Mouse (Mus musculus): ENCODE data around the gene Isy1.
"Not testable (repeated sequence)": the region's sequence is repeated elsewhere in the genome, so short reads cannot be mapped to it uniquely, and the experiment has no call there.

Gene Isy1

GRCm38 (mm10) chr6:87779174-87780165 lies 59.1 kb downstream of the Isy1 start:
- no peak for DNase-seq (ENCODE audit: extremely low read depth, low read depth, low spot score)

- no peak for DNase-seq (ENCODE audit: extremely low read depth, low read depth, low spot score)
Measured at GRCm38 (mm10) chr6:87778294-87779173, 60.1 kb downstream of the Isy1 start.

- no peak for DNase-seq (ENCODE audit: extremely low read depth, low read depth, low spot score)
Measured at GRCm38 (mm10) chr6:87777842-87778241, 60.8 kb downstream of the Isy1 start, which contains the start of gene Gp9. TSS of gene Gp9 (plus strand) at chr6:87778072.

- no peak for DNase-seq (ENCODE audit: extremely low read depth, low read depth, low spot score)
Measured at GRCm38 (mm10) chr6:87776663-87777062, 61.9 kb downstream of the Isy1 start.

- no peak for DNase-seq (ENCODE audit: extremely low read depth, low read depth, low spot score)
Measured at GRCm38 (mm10) chr6:87775588-87776245, 62.9 kb downstream of the Isy1 start.

GRCm38 (mm10) chr6:87774909-87775308 lies 63.7 kb downstream of the Isy1 start:
- no peak for DNase-seq (ENCODE audit: extremely low read depth, low read depth, low spot score)

- DNase-seq (ENCODE audit: extremely low read depth, low read depth, low spot score), result no peak
Measured at GRCm38 (mm10) chr6:87774466-87774865, 64.1 kb downstream of the Isy1 start.

GRCm38 (mm10) chr6:87770626-87771025 lies 68.0 kb downstream of the Isy1 start:
- no peak for DNase-seq (ENCODE audit: extremely low read depth, low read depth, low spot score)

- not testable (repeated sequence) for DNase-seq (ENCODE audit: extremely low read depth, low read depth, low spot score)
Measured at GRCm38 (mm10) chr6:87764296-87764695, 74.3 kb downstream of the Isy1 start.

Measured in fat pad, adult 2 months (tissue).